Mouse (Mus musculus): ENCODE measurements around the gene Dhdds.

GRCm38 (mm10) chr4:133956358-133956757 is 44.4 kb downstream of the Dhdds start:
- TF ChIP-seq CTCF (IDR thresholded peaks at IDR 0.05 in 2 of 3, conservative IDR thresholded peaks at IDR 0.05 in 1 of 3; ENCODE audit: control insufficient read depth in 1 of 3, insufficient read depth in 1 of 3, low read depth in 2 of 3, low read length in 3 of 3, poor library complexity in 1 of 3, severe bottlenecking in 1 of 3) (no peak), USF1 (IDR thresholded peaks at IDR 0.05; ENCODE audit: low read depth, low read length) (no peak)
